Mouse (Mus musculus) heart, postnatal 0 days (tissue): Measurements from ENCODE around the gene Swi5. TPM values are rescaled to one million over a fixed set of nuclear protein-coding genes. Genes with fewer than 3 reads are reported as not detected.

Experiments used
- ATAC-seq: fragments of 200-750 bp; cut with Nextera tagmentation; 2 replicates; pipeline ENCODE4 v1.8.0; 2017; ENCODE audit warnings: low read depth, moderate number of reproducible peaks, moderate library complexity; ENCODE audit not compliant: insufficient read depth
- DNase-seq: peaks from one replicate; pipeline ENCODE4 v3.0.0-alpha.2; 2016; ENCODE audit warnings: low spot score
- H3K27ac ChIP-seq: fragments of 300-500 bp; sonication (generic); 2 replicates; pipeline ENCODE4 v1.5.1; 2014; ENCODE audit warnings: low read depth, mild to moderate bottlenecking
- H3K27me3 ChIP-seq: fragments of 300-500 bp; sonication (generic); 2 replicates; pipeline ENCODE4 v1.6.1; 2014; ENCODE audit warnings: low read length, mixed read lengths; ENCODE audit not compliant: control insufficient read depth, insufficient read depth
- H3K36me3 ChIP-seq: fragments of 300-500 bp; sonication (generic); replicated peaks from 2 replicates; pipeline ENCODE4 v1.6.1; 2014; ENCODE audit warnings: low read length, mixed read lengths; ENCODE audit not compliant: control insufficient read depth, insufficient read depth
- H3K4me1 ChIP-seq: fragments of 300-500 bp; sonication (generic); 2 replicates; pipeline ENCODE4 v1.6.1; 2014; ENCODE audit warnings: antibody characterized with exemption; ENCODE audit not compliant: control insufficient read depth, insufficient read depth
- H3K4me2 ChIP-seq: fragments of 300-500 bp; sonication (generic); 2 replicates; pipeline ENCODE4 v1.6.1; 2014; ENCODE audit warnings: low read depth, mild to moderate bottlenecking, low read length, moderate library complexity
- H3K4me3 ChIP-seq: fragments of 300-500 bp; sonication (generic); 2 replicates; pipeline ENCODE4 v1.5.1; 2014; ENCODE audit warnings: low read depth, low read length
- H3K9ac ChIP-seq: fragments of 300-500 bp; sonication (generic); replicated peaks from 2 replicates; pipeline ENCODE4 v1.6.1; 2014; ENCODE audit warnings: low read depth, low read length, mixed read lengths
- H3K9me3 ChIP-seq: fragments of 300-500 bp; sonication (generic); replicated peaks from 2 replicates; pipeline ENCODE4 v1.6.1; 2016; ENCODE audit warnings: low read length; ENCODE audit not compliant: control insufficient read depth
- CTCF ChIP-seq: IDR thresholded peaks from 2 replicates; pipeline ENCODE4 v1.5.1; 2016; ENCODE audit warnings: antibody characterized with exemption, control low read depth, low read depth
- EP300 ChIP-seq: IDR thresholded peaks from 2 replicates; pipeline ENCODE4 v1.6.1; 2016; ENCODE audit warnings: antibody characterized with exemption, low read depth
- WGBS: fragments of 180-500 bp; shearing (Covaris S2); extraction: QIAGEN DNeasy Blood & Tissue Kit; methylation state at CpG from one replicate; pipeline ENCODE4 v1.1.7; 2014; 5-methylcytosine and 5-hydroxymethylcytosine counted together
- polyA plus RNA-seq: library from polyadenylated mRNA; unstranded; fragments of >200 nt; fragmentation: Nextera tagmentation; extraction: Ambion mirVana; gene quantifications from 2 replicates; pipeline ENCODE4 v1.2.1, GENCODE M21; 2015
- total RNA-seq: library from RNA; depleted of rRNA; stranded (reverse); fragments of >200 nt; gene quantifications from 2 replicates; pipeline ENCODE4 v1.2.3, GENCODE M21; 2014; ENCODE audit warnings: low replicate concordance; rRNA removed

The Swi5 gene
- total RNA-seq: 248 and 262 TPM in 2 replicates
- 330 and 353 TPM in 2 replicates for polyA plus RNA-seq

- H3K9me3 ChIP-seq: no peaks in the 10 kb centered on the region
- ATAC-seq (peak; percentile 98), DNase-seq (peak; percentile 100)
- peak within 1 kb of the TSS; percentile 93 for H3K9ac ChIP-seq
- peaks cover 25% of the 10 kb centered on the region; the same call in 1 of the 2 replicates for H3K36me3 ChIP-seq
- peak within 1 kb of the TSS; percentile 89 for H3K27ac ChIP-seq
- H3K27me3 ChIP-seq: no peaks in the 10 kb centered on the region
- no peak for TF ChIP-seq EP300
- no peak for TF ChIP-seq CTCF
- peak within 1 kb of the TSS; percentile 84 for H3K4me3 ChIP-seq
- H3K4me2 ChIP-seq: peak within 1 kb of the TSS; percentile 86
- under 1% methylated on average over 40 of the region's 41 CpGs for WGBS
- peaks cover 14% of the 10 kb centered on the region; the same call in 1 of the 2 replicates for H3K4me1 ChIP-seq
Measured at GRCm38 (mm10) chr2:32287923-32288367, at the start of gene Swi5. Gene Swi5 (minus strand): TSS chr2:32288075.

- no peak overlapping the region for H3K9ac ChIP-seq
- WGBS: 43% methylated on average over 15 of the region's 15 CpGs
- H3K27ac ChIP-seq: no peak overlapping the region
- H3K36me3 ChIP-seq: no peaks in the 10 kb centered on the region
- H3K4me2 ChIP-seq: no peak overlapping the region
- H3K4me1 ChIP-seq: no peaks in the 10 kb centered on the region
- no peak overlapping the region for H3K4me3 ChIP-seq
- peaks cover 30% of the 10 kb centered on the region for H3K27me3 ChIP-seq
- no peak for DNase-seq
- no peak for TF ChIP-seq EP300
- TF ChIP-seq CTCF: no peak
- H3K9me3 ChIP-seq: no peaks in the 10 kb centered on the region
- 0 out of 2 replicates have a peak, but pooled peaks have one; percentile 17 for ATAC-seq
Measured at GRCm38 (mm10) chr2:32335888-32336287, 48.0 kb upstream of the Swi5 start.

DNA sequence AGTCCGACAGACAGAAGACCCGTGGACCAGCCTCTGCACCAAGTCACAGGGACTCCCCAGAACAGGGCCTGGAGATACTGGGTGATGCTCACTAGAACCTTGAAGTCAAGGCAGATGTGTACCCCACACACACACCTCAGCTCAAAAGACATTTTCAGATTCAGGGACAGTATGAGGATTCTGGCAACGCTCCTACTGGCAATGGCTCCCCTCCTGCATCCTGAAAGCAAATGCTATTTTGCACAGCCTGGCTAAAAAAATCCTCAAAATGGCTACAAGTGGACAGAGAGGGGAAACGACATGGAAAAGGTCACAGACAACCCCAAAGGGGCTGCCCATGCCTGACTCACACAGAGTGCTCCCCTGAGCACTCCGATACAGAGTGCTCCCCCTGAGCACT lies 44.3 kb upstream of the Swi5 start:
- no peak for DNase-seq
- Histone ChIP-seq H3K27ac (no peak overlapping the region), H3K4me2 (no peak overlapping the region), H3K9me3 (no peaks in the 10 kb centered on the region), H3K4me1 (no peaks in the 10 kb centered on the region), H3K9ac (no peak overlapping the region), H3K36me3 (no peaks in the 10 kb centered on the region), H3K27me3 (peaks cover 30% of the 10 kb centered on the region), H3K4me3 (no peak overlapping the region)
- WGBS: 77% methylated on average over 5 of the region's 5 CpGs
- no peak for ATAC-seq
- TF ChIP-seq EP300 (no peak), CTCF (no peak)

GRCm38 (mm10) chr2:32329531-32329930 lies 41.7 kb upstream of the Swi5 start:
- DNase-seq (no peak), ATAC-seq (0 out of 2 replicates have a peak, but pooled peaks have one; percentile 31)
- H3K36me3 ChIP-seq: no peaks in the 10 kb centered on the region
- no peak overlapping the region for H3K27ac ChIP-seq
- no peaks in the 10 kb centered on the region for H3K9me3 ChIP-seq
- no peak overlapping the region for H3K4me3 ChIP-seq
- peaks cover 20% of the 10 kb centered on the region; the same call in 1 of the 2 replicates for H3K27me3 ChIP-seq
- TF ChIP-seq EP300 (no peak), CTCF (no peak)
- no peak overlapping the region for H3K4me2 ChIP-seq
- H3K4me1 ChIP-seq: no peaks in the 10 kb centered on the region
- 42% methylated on average over 6 of the region's 6 CpGs for WGBS
- H3K9ac ChIP-seq: no peak overlapping the region

DNA sequence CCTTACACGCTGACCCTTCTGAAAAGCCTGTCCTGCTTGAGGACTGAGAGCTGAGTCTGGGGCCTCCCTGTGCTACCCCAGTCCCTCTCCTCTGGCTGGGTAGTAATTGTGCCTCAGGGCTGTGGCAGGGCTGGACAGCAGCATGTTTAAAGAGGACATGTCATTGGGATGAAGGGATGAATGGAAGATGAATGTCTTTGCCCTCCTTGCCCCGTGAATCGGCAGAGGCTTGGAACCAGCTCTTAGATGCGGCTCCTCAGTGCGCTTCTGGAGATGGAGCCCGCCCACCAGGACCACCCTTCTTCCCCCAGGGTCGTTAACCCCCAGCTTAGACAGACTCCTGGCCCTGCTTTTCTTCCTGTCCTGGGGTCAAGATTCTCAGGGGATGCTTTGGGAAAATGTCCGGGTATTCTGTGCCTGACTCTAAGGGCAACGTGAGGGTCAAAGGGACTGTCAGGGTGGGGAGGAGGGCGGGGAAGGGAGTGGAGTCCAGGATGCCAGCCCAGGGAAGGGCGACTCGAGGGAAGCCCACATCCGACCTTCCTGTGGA lies 41.1 kb upstream of the Swi5 start:
- no peak for TF ChIP-seq CTCF
- TF ChIP-seq EP300: no peak
- Histone ChIP-seq H3K27ac (no peak overlapping the region), H3K4me3 (no peak overlapping the region), H3K36me3 (no peaks in the 10 kb centered on the region), H3K27me3 (peaks cover 15% of the 10 kb centered on the region; the same call in 1 of the 2 replicates), H3K9me3 (no peaks in the 10 kb centered on the region), H3K4me1 (no peaks in the 10 kb centered on the region), H3K4me2 (no peak overlapping the region), H3K9ac (no peak overlapping the region)
- ATAC-seq (no peak), DNase-seq (no peak)
- WGBS: 45% methylated on average over 13 of the region's 13 CpGs

GRCm38 (mm10) chr2:32327200-32327599 lies 39.3 kb upstream of the Swi5 start:
- WGBS: 67% methylated on average over 4 of the region's 4 CpGs
- Histone ChIP-seq H3K9ac (no peak overlapping the region), H3K4me2 (no peak overlapping the region), H3K4me3 (no peak overlapping the region), H3K9me3 (no peaks in the 10 kb centered on the region), H3K36me3 (no peaks in the 10 kb centered on the region), H3K27ac (no peak overlapping the region), H3K4me1 (no peaks in the 10 kb centered on the region), H3K27me3 (0 out of 2 replicates have a peak, but pooled peaks cover 1% of the 10 kb centered on the region)
- DNase-seq (no peak), ATAC-seq (no peak)
- no peak for TF ChIP-seq EP300
- no peak for TF ChIP-seq CTCF
